Mouse (Mus musculus) monocyte, adult 59 days (primary cell): Measurements from ENCODE around the gene Cops2. TPM values are rescaled to one million over a fixed set of nuclear protein-coding genes. Genes with fewer than 3 reads are reported as not detected.

Experiments used
- total RNA-seq, 2 experiments: library from RNA; stranded (reverse); gene quantifications; one replicate each; pipeline ENCODE4 v1.2.4; 2023

Gene Cops2
- 10 to 100 TPM; 66.9 to 69.5 TPM for total RNA-seq

DNA sequence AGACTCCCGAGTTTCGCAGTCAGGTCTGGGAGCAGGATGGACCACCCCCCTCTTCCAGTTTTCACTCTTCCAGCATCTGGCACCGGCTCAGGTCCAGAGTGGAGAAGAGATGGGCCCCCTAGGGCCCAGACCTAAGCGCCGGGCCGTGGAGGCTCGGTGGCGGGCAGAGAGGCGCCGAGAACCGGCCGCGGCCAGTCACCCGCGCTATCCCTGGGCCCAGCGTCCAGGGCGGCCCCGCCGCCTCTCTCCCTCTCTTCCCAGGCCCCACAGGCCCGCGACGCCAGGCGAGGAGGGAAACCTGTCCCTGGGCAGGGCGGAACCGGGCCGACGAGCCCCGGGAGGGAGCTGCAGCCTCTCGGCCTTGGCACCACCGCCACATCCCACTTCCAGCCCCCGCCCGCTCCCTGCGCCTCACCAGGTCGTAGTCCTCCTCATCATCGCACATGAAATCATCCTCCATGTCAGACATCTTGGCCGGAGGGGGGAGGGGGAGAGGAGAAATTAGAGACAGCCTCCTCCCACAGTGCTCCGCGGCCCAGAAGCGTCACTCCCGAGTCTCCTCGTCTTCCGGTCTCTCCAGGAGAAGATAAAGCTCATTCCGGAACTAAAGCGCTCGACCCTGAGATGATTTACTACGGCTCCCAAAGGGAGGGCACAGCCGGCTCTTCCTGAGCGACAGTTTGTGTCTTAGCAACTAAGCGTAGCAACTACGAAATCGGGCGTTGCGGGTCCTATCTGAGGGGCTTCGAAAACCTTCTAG, at the start of gene Cops2, which contains the start of gene Galk2:
Gene Cops2, minus strand, starts transcription at position 619 of the 760 bp plus-strand sequence.
Gene Galk2, plus strand, starts transcription at position 589 of the 760 bp plus-strand sequence.

DNA sequence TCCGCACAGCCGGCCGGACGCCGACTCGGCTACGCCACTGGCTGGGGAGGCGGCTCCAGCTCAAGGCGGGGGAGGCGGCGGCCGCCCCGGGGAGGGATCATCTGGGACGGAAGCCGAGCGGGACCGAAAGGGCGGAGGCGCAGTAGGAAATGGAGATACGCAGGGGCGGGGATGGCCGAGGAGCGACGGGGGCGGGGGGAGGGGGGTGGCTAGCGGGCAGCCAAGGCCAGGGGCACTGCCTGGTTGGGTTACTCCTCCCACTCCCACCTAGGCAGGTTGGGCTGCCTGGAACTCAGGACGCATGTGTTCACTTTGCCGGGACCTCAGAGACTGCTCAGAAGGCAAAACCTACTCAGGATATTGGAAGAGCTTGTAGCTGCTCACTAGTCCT, 76.2 kb downstream of the Cops2 start, which contains the start of gene Secisbp2l:
Gene Secisbp2l, minus strand, starts transcription at position 152 of the 391 bp plus-strand sequence.

Other genes with a start within 250 kb of the Cops2 start
- gene Cep152, start 234.0 kb downstream of the Cops2 start, total RNA-seq = 1 to 10 TPM; 7.3 to 8.0 TPM
- 10 to 100 TPM; 44.6 to 48.8 TPM for gene Eid1, start 186.0 kb downstream of the Cops2 start, total RNA-seq
- under 1 TPM in 1 of 2 experiments, not detected in 1; 0.16 TPM for gene Shc4, start 135.0 kb downstream of the Cops2 start, total RNA-seq
- 10 to 100 TPM; 50.3 to 57.4 TPM for gene Secisbp2l, start 76.3 kb downstream of the Cops2 start, total RNA-seq
- 10 to 100 TPM; 30.8 to 31.1 TPM for gene Galk2, start within 50 bp of the Cops2 start, total RNA-seq
- not detected for gene Fgf7, start 175.5 kb upstream of the Cops2 start, total RNA-seq